Mouse (Mus musculus): Measurements from ENCODE around the gene Wnt4. TPM values are rescaled to one million over a fixed set of nuclear protein-coding genes. Genes with fewer than 3 reads are reported as not detected.

Wnt4 gene
- polyA plus RNA-seq, 1 experiment from 2014 or later: 0.99 TPM

- ATAC-seq: no peak
These were observed 17.7 kb downstream of the Wnt4 start for GRCm38 (mm10) chr4:137294951-137295350.

GRCm38 (mm10) chr4:137297611-137298010 is 20.3 kb downstream of the Wnt4 start:
- Histone ChIP-seq H3K4me2 (ENCODE audit: low read length) (no peak overlapping the region), H3K9ac (replicated peaks; ENCODE audit: low read depth, low read length) (no peak overlapping the region), H3K4me1 (replicated peaks; ENCODE audit: control insufficient read depth, insufficient read depth, low read length) (peaks cover 12% of the 10 kb centered on the region), H3K27ac (ENCODE audit: low read length) (no peak overlapping the region), H3K27me3 (replicated peaks; ENCODE audit: control insufficient read depth, insufficient read depth, low read length) (no peaks in the 10 kb centered on the region), H3K36me3 (ENCODE audit: control insufficient read depth, insufficient read depth) (no peaks in the 10 kb centered on the region), H3K4me3 (replicated peaks; ENCODE audit: low read length) (no peak overlapping the region), H3K9me3 (ENCODE audit: control insufficient read depth, low read length) (no peaks in the 10 kb centered on the region)
- ATAC-seq: no peak
- 90% methylated on average over 4 of the region's 4 CpGs for WGBS

More at GRCm38 (mm10) chr4:137294951-137295350, 17.7 kb downstream of the Wnt4 start:
- Histone ChIP-seq H3K27me3 (replicated peaks; ENCODE audit: control insufficient read depth, insufficient read depth, low read length) (no peaks in the 10 kb centered on the region), H3K9ac (replicated peaks; ENCODE audit: low read depth, low read length) (no peak overlapping the region), H3K9me3 (ENCODE audit: control insufficient read depth, low read length) (no peaks in the 10 kb centered on the region), H3K4me3 (replicated peaks; ENCODE audit: low read length) (no peak overlapping the region), H3K4me1 (replicated peaks; ENCODE audit: control insufficient read depth, insufficient read depth, low read length) (0 out of 2 replicates have a peak, but pooled peaks cover 2% of the 10 kb centered on the region), H3K27ac (ENCODE audit: low read length) (no peak overlapping the region), H3K36me3 (ENCODE audit: control insufficient read depth, insufficient read depth) (no peaks in the 10 kb centered on the region), H3K4me2 (ENCODE audit: low read length) (no peak overlapping the region)
- WGBS: 76% methylated on average over 8 of the region's 8 CpGs

- WGBS: 73% methylated on average over 8 of the region's 8 CpGs
- ATAC-seq: no peak
- Histone ChIP-seq H3K27ac (ENCODE audit: low read length) (no peak overlapping the region), H3K4me2 (ENCODE audit: low read length) (no peak overlapping the region), H3K27me3 (replicated peaks; ENCODE audit: control insufficient read depth, insufficient read depth, low read length) (no peaks in the 10 kb centered on the region), H3K9ac (replicated peaks; ENCODE audit: low read depth, low read length) (no peak overlapping the region), H3K4me1 (replicated peaks; ENCODE audit: control insufficient read depth, insufficient read depth, low read length) (peaks cover 12% of the 10 kb centered on the region), H3K4me3 (replicated peaks; ENCODE audit: low read length) (no peak overlapping the region), H3K9me3 (ENCODE audit: control insufficient read depth, low read length) (no peaks in the 10 kb centered on the region), H3K36me3 (ENCODE audit: control insufficient read depth, insufficient read depth) (no peaks in the 10 kb centered on the region)
These were observed 21.1 kb downstream of the Wnt4 start for GRCm38 (mm10) chr4:137298406-137298805.

GRCm38 (mm10) chr4:137300227-137300626 is 22.9 kb downstream of the Wnt4 start:
- WGBS: 95% methylated on average over 13 of the region's 13 CpGs

GRCm38 (mm10) chr4:137301635-137302034 is 24.3 kb downstream of the Wnt4 start:
- peak; percentile 82 for ATAC-seq
- peak overlapping the region; percentile 15; the same call in 1 of the 2 replicates for H3K27ac ChIP-seq (ENCODE audit: low read length)
- no peaks in the 10 kb centered on the region for H3K36me3 ChIP-seq (ENCODE audit: control insufficient read depth, insufficient read depth)
- peaks cover 11% of the 10 kb centered on the region for H3K4me1 ChIP-seq (replicated peaks; ENCODE audit: control insufficient read depth, insufficient read depth, low read length)
- no peak overlapping the region for H3K4me2 ChIP-seq (ENCODE audit: low read length)
- H3K4me3 ChIP-seq (replicated peaks; ENCODE audit: low read length): no peak overlapping the region
- WGBS: 21% methylated on average over 16 of the region's 16 CpGs
- no peaks in the 10 kb centered on the region for H3K9me3 ChIP-seq (ENCODE audit: control insufficient read depth, low read length)
- H3K9ac ChIP-seq (replicated peaks; ENCODE audit: low read depth, low read length): peak overlapping the region; percentile 35; the same call in 1 of the 2 replicates
- H3K27me3 ChIP-seq (replicated peaks; ENCODE audit: control insufficient read depth, insufficient read depth, low read length): no peaks in the 10 kb centered on the region

More at GRCm38 (mm10) chr4:137300227-137300626, 22.9 kb downstream of the Wnt4 start:
- Histone ChIP-seq H3K27me3 (replicated peaks; ENCODE audit: control insufficient read depth, insufficient read depth, low read length) (no peaks in the 10 kb centered on the region), H3K36me3 (ENCODE audit: control insufficient read depth, insufficient read depth) (no peaks in the 10 kb centered on the region), H3K4me3 (replicated peaks; ENCODE audit: low read length) (no peak overlapping the region), H3K4me1 (replicated peaks; ENCODE audit: control insufficient read depth, insufficient read depth, low read length) (peaks cover 11% of the 10 kb centered on the region), H3K9me3 (ENCODE audit: control insufficient read depth, low read length) (no peaks in the 10 kb centered on the region), H3K4me2 (ENCODE audit: low read length) (no peak overlapping the region), H3K9ac (replicated peaks; ENCODE audit: low read depth, low read length) (no peak overlapping the region), H3K27ac (ENCODE audit: low read length) (no peak overlapping the region)
- ATAC-seq: no peak

GRCm38 (mm10) chr4:137304106-137304505 is 26.8 kb downstream of the Wnt4 start:
- Histone ChIP-seq H3K4me1 (replicated peaks; ENCODE audit: control insufficient read depth, insufficient read depth, low read length) (peaks cover 18% of the 10 kb centered on the region), H3K27ac (ENCODE audit: low read length) (no peak overlapping the region), H3K9ac (replicated peaks; ENCODE audit: low read depth, low read length) (no peak overlapping the region), H3K4me2 (ENCODE audit: low read length) (no peak overlapping the region), H3K27me3 (replicated peaks; ENCODE audit: control insufficient read depth, insufficient read depth, low read length) (no peaks in the 10 kb centered on the region), H3K36me3 (ENCODE audit: control insufficient read depth, insufficient read depth) (no peaks in the 10 kb centered on the region), H3K4me3 (replicated peaks; ENCODE audit: low read length) (no peak overlapping the region), H3K9me3 (ENCODE audit: control insufficient read depth, low read length) (no peaks in the 10 kb centered on the region)
- ATAC-seq: no peak
- WGBS: 87% methylated on average over 7 of the region's 7 CpGs

- 88% methylated on average over 7 of the region's 7 CpGs for WGBS
- Histone ChIP-seq H3K9me3 (ENCODE audit: control insufficient read depth, low read length) (no peaks in the 10 kb centered on the region), H3K4me2 (ENCODE audit: low read length) (no peak overlapping the region), H3K27me3 (replicated peaks; ENCODE audit: control insufficient read depth, insufficient read depth, low read length) (no peaks in the 10 kb centered on the region), H3K27ac (ENCODE audit: low read length) (no peak overlapping the region), H3K4me1 (replicated peaks; ENCODE audit: control insufficient read depth, insufficient read depth, low read length) (peaks cover 18% of the 10 kb centered on the region), H3K36me3 (ENCODE audit: control insufficient read depth, insufficient read depth) (no peaks in the 10 kb centered on the region), H3K9ac (replicated peaks; ENCODE audit: low read depth, low read length) (no peak overlapping the region), H3K4me3 (replicated peaks; ENCODE audit: low read length) (no peak overlapping the region)
- no peak for ATAC-seq
These were observed 27.8 kb downstream of the Wnt4 start for GRCm38 (mm10) chr4:137305066-137305465.

GRCm38 (mm10) chr4:137305831-137306576 is 28.7 kb downstream of the Wnt4 start:
- no peak overlapping the region for H3K4me2 ChIP-seq (ENCODE audit: low read length)
- ATAC-seq: no peak
- H3K4me3 ChIP-seq (replicated peaks; ENCODE audit: low read length): no peak overlapping the region
- no peaks in the 10 kb centered on the region for H3K9me3 ChIP-seq (ENCODE audit: control insufficient read depth, low read length)
- H3K27me3 ChIP-seq (replicated peaks; ENCODE audit: control insufficient read depth, insufficient read depth, low read length): no peaks in the 10 kb centered on the region
- no peaks in the 10 kb centered on the region for H3K36me3 ChIP-seq (ENCODE audit: control insufficient read depth, insufficient read depth)
- peaks cover 18% of the 10 kb centered on the region for H3K4me1 ChIP-seq (replicated peaks; ENCODE audit: control insufficient read depth, insufficient read depth, low read length)
- H3K9ac ChIP-seq (replicated peaks; ENCODE audit: low read depth, low read length): no peak overlapping the region
- 79% methylated on average over 13 of the region's 13 CpGs for WGBS
- no peak overlapping the region for H3K27ac ChIP-seq (ENCODE audit: low read length)

- H3K27me3 ChIP-seq (replicated peaks; ENCODE audit: control insufficient read depth, insufficient read depth, low read length): no peaks in the 10 kb centered on the region
- no peaks in the 10 kb centered on the region for H3K36me3 ChIP-seq (ENCODE audit: control insufficient read depth, insufficient read depth)
- ATAC-seq: no peak
- H3K4me2 ChIP-seq (ENCODE audit: low read length): no peak overlapping the region
- H3K9ac ChIP-seq (replicated peaks; ENCODE audit: low read depth, low read length): no peak overlapping the region
- no peak overlapping the region for H3K4me3 ChIP-seq (replicated peaks; ENCODE audit: low read length)
- no peaks in the 10 kb centered on the region for H3K9me3 ChIP-seq (ENCODE audit: control insufficient read depth, low read length)
- no peak overlapping the region for H3K27ac ChIP-seq (ENCODE audit: low read length)
- peaks cover 15% of the 10 kb centered on the region for H3K4me1 ChIP-seq (replicated peaks; ENCODE audit: control insufficient read depth, insufficient read depth, low read length)
- 76% methylated on average over 8 of the region's 8 CpGs for WGBS
These were observed 29.2 kb downstream of the Wnt4 start for GRCm38 (mm10) chr4:137306577-137306888.

Data from forebrain, embryonic 16.5 days (tissue).